In genomic region chr4:155501126-155501525, GRCm38 (mm10) we compare ENCODE assay signal across 31 mouse cellular contexts. TPM values are rescaled to one million over a fixed set of nuclear protein-coding genes. Genes with fewer than 3 reads are reported as not detected.
DNase-seq lines count a peak whose midpoint lies in the region; TF ChIP-seq lines count a peak whose summit lies in the region.
"Had no signal": no experiment of that assay in that cellular context is flagged by ENCODE, and none has a peak within 500 bp of the region (broad histone marks: within the 10 kb centered on the region; RNA-seq: fewer than 3 reads in every experiment).

No protein-coding gene starts in this region.

- peak; percentile 54 to 64 for DNase-seq in cerebellum, adult 2 months
- DNase-seq in cerebellum, adult 9-11 months: no peak
- DNase-seq in cerebellum, postnatal 14 days: peak; percentile 50 to 71
- no peak for DNase-seq in cerebellum, adult 11 months
- peak; percentile 40 for DNase-seq in brain, adult 2 months (ENCODE audit: low read depth, low spot score)
- no peak for DNase-seq in left cerebral cortex, postnatal 36 days (ENCODE audit: low spot score in 2 of 2)
- DNase-seq: adrenal gland, postnatal 10 days; adrenal gland, postnatal 36 days; B cell, adult 2 months; embryo, embryonic 11 days; gastrocnemius, postnatal 10 days; gastrocnemius, postnatal 36 days; heart, postnatal 10 days; heart, postnatal 36 days; kidney, adult 11 months; kidney, adult 8-10 months had no signal

- H3K4me3 ChIP-seq in cerebellum, adult 2 months (replicated peaks; ENCODE audit: insufficient read depth, low read depth, low read length): no peak overlapping the region
- H3K4me3 ChIP-seq: embryonic facial prominence, embryonic 10.5 days; embryonic facial prominence, embryonic 13.5 days; erythroblast, embryonic 14.5 days; forebrain, embryonic 12.5 days; forebrain, embryonic 15.5 days; heart, embryonic 12.5 days; heart, embryonic 15.5 days; hindbrain, embryonic 10.5 days; hindbrain, embryonic 13.5 days; intestine, embryonic 15.5 days; kidney, embryonic 15.5 days had no signal

- no peak overlapping the region for H3K27ac ChIP-seq in cerebellum, adult 2 months (ENCODE audit: insufficient read depth, low read length)
- H3K27ac ChIP-seq: embryonic facial prominence, embryonic 10.5 days; embryonic facial prominence, embryonic 13.5 days; forebrain, embryonic 12.5 days; forebrain, embryonic 15.5 days; heart, embryonic 15.5 days; hindbrain, embryonic 10.5 days; hindbrain, embryonic 13.5 days; intestine, embryonic 15.5 days; kidney, embryonic 15.5 days had no signal

- TF ChIP-seq CTCF in cerebellum, adult 2 months (IDR thresholded peaks at IDR 0.05; ENCODE audit: borderline replicate concordance, insufficient read depth, low read depth, low read length): no peak

- WGBS in cerebellum, adult 2 months: 22% methylated on average over 2 of the region's 2 CpGs

- peaks cover 10% of the 10 kb centered on the region for H3K4me1 ChIP-seq in cerebellum, adult 2 months (ENCODE audit: control insufficient read depth, insufficient read depth, low read length)

- no peaks in the 10 kb centered on the region for H3K27me3 ChIP-seq in cerebellum, adult 2 months (ENCODE audit: control insufficient read depth, insufficient read depth, low read length)
- H3K27me3 ChIP-seq: CH12.LX; embryonic facial prominence, embryonic 13.5 days; forebrain, embryonic 12.5 days; forebrain, embryonic 15.5 days; heart, embryonic 12.5 days; heart, embryonic 15.5 days; hindbrain, embryonic 13.5 days; intestine, embryonic 15.5 days; kidney, embryonic 15.5 days; Patski had no signal

- TF ChIP-seq POLR2A in cerebellum, adult 2 months (IDR thresholded peaks at IDR 0.05; ENCODE audit: borderline replicate concordance, insufficient read depth, low read length): no peak

- intact Hi-C loops in left cerebral cortex, postnatal 36 days (cut with DNase I): no loop called here

RNA-seq across cellular contexts. Expression of gene Gnb1, which starts 10.0 kb away (rescaled TPM):
- polyA plus RNA-seq in cerebellum, adult 2 months (2012; rRNA removed): 512 and 552 TPM in 2 replicates
- total RNA-seq in left cerebral cortex, postnatal 36 days (2021): 100 to 1,000 TPM; 857 to 949 TPM

RNA-seq across cellular contexts. Expression of gene Tmem52, which starts 32.2 kb away (rescaled TPM):
- 9.4 and 12.1 TPM in 2 replicates for polyA plus RNA-seq in cerebellum, adult 2 months (2012; rRNA removed)
- total RNA-seq in left cerebral cortex, postnatal 36 days (2021): 1 to 10 TPM; 1.8 to 2.2 TPM
- total RNA-seq: granulocyte monocyte progenitor cell, adult 5-6 weeks had no signal
- polyA plus RNA-seq: embryonic facial prominence, embryonic 10.5 days; erythroblast, embryonic 14.5 days; forebrain, embryonic 12.5 days; G1E; heart, embryonic 12.5 days; heart, embryonic 15.5 days; hindbrain, embryonic 13.5 days had no signal

Comparison
In these comparisons a context has a peak if more than half of its experiments do, and no peak if none do; other contexts are left out.
1. DNase-seq: peak in cerebellum, adult 2 months (2 of 2), cerebellum, postnatal 14 days (2 of 2) and brain, adult 2 months (single experiment); none in cerebellum, adult 9-11 months (single experiment), cerebellum, adult 11 months (single experiment) and left cerebral cortex, postnatal 36 days (0 of 2).